In the genomic region with DNA sequence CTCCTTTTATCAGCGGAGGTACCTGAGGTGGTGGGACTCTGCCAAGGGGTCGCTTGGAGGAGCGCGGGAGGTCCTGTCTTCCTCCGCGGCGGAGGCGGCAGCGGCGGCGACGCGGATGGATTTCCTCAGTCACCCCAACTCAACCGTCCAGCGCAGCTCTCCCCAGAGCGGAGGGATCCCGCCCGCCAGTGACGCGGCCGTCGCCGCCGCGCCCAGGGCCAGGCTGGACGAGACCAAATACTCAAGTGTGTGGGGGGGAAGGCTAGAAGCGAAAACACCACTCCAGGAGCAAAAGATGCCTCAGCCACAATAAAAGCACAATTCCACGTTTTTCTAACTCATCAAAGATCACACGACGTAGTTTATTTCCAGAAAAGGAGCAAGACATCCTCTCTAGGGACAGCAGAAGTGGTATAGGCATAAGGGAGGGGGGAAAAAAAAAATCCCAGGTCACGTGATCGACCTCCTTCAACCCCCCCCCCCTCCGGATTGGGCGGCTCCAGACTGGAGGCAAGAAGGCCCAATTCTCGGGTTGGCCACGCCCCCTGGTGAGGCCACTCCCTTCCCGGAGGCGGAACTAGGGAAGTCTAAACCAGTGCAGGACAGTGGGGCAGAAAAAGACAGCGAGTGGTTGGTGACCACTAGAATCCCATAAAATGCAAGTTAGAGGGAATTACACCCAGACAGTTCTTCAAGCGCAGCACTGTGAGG, we compare ENCODE assay signal across 7 mouse cellular contexts. TPM values are rescaled to one million over a fixed set of nuclear protein-coding genes. Genes with fewer than 3 reads are reported as not detected.
A peak's percentile ranks its signal among the peaks of the same experiment; 100 is the strongest.
DNase-seq lines count a peak whose midpoint lies in the region; ATAC-seq lines count a peak whose summit lies in the region.

TSS of gene Epo (minus strand) at position 126 of the 711 bp plus-strand sequence.
TSS of gene Gnb2 (minus strand) at position 394 of the 711 bp plus-strand sequence.

- H3K4me3 ChIP-seq in embryonic facial prominence, embryonic 11.5 days (ENCODE audit: low read depth, low read length): peak within 1 kb of the TSS; percentile 84
- H3K4me3 ChIP-seq in limb, embryonic 10.5 days: peak within 1 kb of the TSS; percentile 77
- H3K4me3 ChIP-seq in midbrain, embryonic 13.5 days (replicated peaks): peak within 1 kb of the TSS; percentile 91

- peak; percentile 99 for DNase-seq in adrenal gland, postnatal 14 days
- peak; percentile 99 for DNase-seq in embryonic facial prominence, embryonic 11.5 days (ENCODE audit: low spot score)
- DNase-seq in kidney, adult 11 months: peak; percentile 98
- peak; percentile 99 for DNase-seq in limb, embryonic 10.5 days (ENCODE audit: low spot score)
- DNase-seq in spleen, adult 12 weeks (ENCODE audit: low spot score): peak; percentile 98

- under 1% methylated on average over 40 of the region's 40 CpGs for WGBS in embryonic facial prominence, embryonic 11.5 days
- under 1% methylated on average over 40 of the region's 40 CpGs for WGBS in limb, embryonic 10.5 days
- under 1% methylated on average over 40 of the region's 40 CpGs for WGBS in midbrain, embryonic 13.5 days

- H3K27me3 ChIP-seq in embryonic facial prominence, embryonic 11.5 days (ENCODE audit: control insufficient read depth, insufficient read depth, low read length): no peaks in the 10 kb centered on the region
- no peaks in the 10 kb centered on the region for H3K27me3 ChIP-seq in limb, embryonic 10.5 days (ENCODE audit: low read depth, poor library complexity, severe bottlenecking)
- H3K27me3 ChIP-seq in midbrain, embryonic 13.5 days: peaks cover 3% of the 10 kb centered on the region; the same call in 1 of the 2 replicates

- H3K9me3 ChIP-seq in embryonic facial prominence, embryonic 11.5 days (replicated peaks; ENCODE audit: control insufficient read depth, low read length): no peaks in the 10 kb centered on the region
- H3K9me3 ChIP-seq in limb, embryonic 10.5 days (replicated peaks): no peaks in the 10 kb centered on the region
- no peaks in the 10 kb centered on the region for H3K9me3 ChIP-seq in midbrain, embryonic 13.5 days

- H3K36me3 ChIP-seq in embryonic facial prominence, embryonic 11.5 days (replicated peaks; ENCODE audit: control insufficient read depth, insufficient read depth, low read depth, low read length): peaks cover 13% of the 10 kb centered on the region
- peaks cover 24% of the 10 kb centered on the region for H3K36me3 ChIP-seq in limb, embryonic 10.5 days
- H3K36me3 ChIP-seq in midbrain, embryonic 13.5 days: peaks cover 19% of the 10 kb centered on the region

- peak; percentile 53 for ATAC-seq in embryonic facial prominence, embryonic 11.5 days (replicated peaks; ENCODE audit: insufficient number of reproducible peaks, low FRiP score, low TSS enrichment, low read depth)
- ATAC-seq in granulocyte monocyte progenitor cell, adult 5-6 weeks (replicated peaks; ENCODE audit: poor library complexity, severe bottlenecking): peak; percentile 73
- ATAC-seq in midbrain, embryonic 13.5 days: peak; percentile 62

- H3K9ac ChIP-seq in embryonic facial prominence, embryonic 11.5 days (replicated peaks; ENCODE audit: low read length): peak within 1 kb of the TSS; percentile 87
- peak within 1 kb of the TSS; percentile 98 for H3K9ac ChIP-seq in midbrain, embryonic 13.5 days (replicated peaks)

- H3K4me1 ChIP-seq in embryonic facial prominence, embryonic 11.5 days (ENCODE audit: control insufficient read depth, insufficient read depth, low read length): peaks cover 3% of the 10 kb centered on the region; the same call in 1 of the 2 replicates
- H3K4me1 ChIP-seq in limb, embryonic 10.5 days: peaks cover 41% of the 10 kb centered on the region
- peaks cover 30% of the 10 kb centered on the region for H3K4me1 ChIP-seq in midbrain, embryonic 13.5 days (replicated peaks)

- H3K4me2 ChIP-seq in embryonic facial prominence, embryonic 11.5 days (ENCODE audit: low read depth, low read length): peak within 1 kb of the TSS; percentile 89
- peak within 1 kb of the TSS; percentile 91 for H3K4me2 ChIP-seq in midbrain, embryonic 13.5 days (replicated peaks)

- H3K27ac ChIP-seq in embryonic facial prominence, embryonic 11.5 days (replicated peaks; ENCODE audit: low read depth, low read length): peak within 1 kb of the TSS; percentile 84
- peak within 1 kb of the TSS; percentile 97 for H3K27ac ChIP-seq in limb, embryonic 10.5 days
- H3K27ac ChIP-seq in midbrain, embryonic 13.5 days: peak within 1 kb of the TSS; percentile 98

RNA-seq across cellular contexts. Expression of gene Epo, which starts in this region (rescaled TPM):
- total RNA-seq in adrenal gland, postnatal 14 days (2021): not detected in 2 replicates
- 0.63 and 0.95 TPM in 2 replicates for polyA plus RNA-seq in embryonic facial prominence, embryonic 11.5 days (2014; fragmentation: Nextera tagmentation; extraction: Ambion mirVana)
- not detected in 2 replicates for total RNA-seq in granulocyte monocyte progenitor cell, adult 5-6 weeks (2014; fragmentation: Nextera tagmentation)
- total RNA-seq in granulocyte monocyte progenitor cell, adult 5-6 weeks (2017): not detected in 2 replicates
- polyA plus RNA-seq in limb, embryonic 10.5 days (2016; fragmentation: Nextera tagmentation; extraction: Ambion mirVana): 1.5 and 2.4 TPM in 2 replicates
- not detected in 2 replicates for polyA plus RNA-seq in midbrain, embryonic 13.5 days (2015; fragmentation: Nextera tagmentation; extraction: Ambion mirVana)

RNA-seq across cellular contexts. Expression of gene Gnb2, which starts in this region (rescaled TPM):
- total RNA-seq in adrenal gland, postnatal 14 days (2021): 574 and 611 TPM in 2 replicates
- polyA plus RNA-seq in embryonic facial prominence, embryonic 11.5 days (2014; fragmentation: Nextera tagmentation; extraction: Ambion mirVana): 352 and 367 TPM in 2 replicates
- total RNA-seq in granulocyte monocyte progenitor cell, adult 5-6 weeks (2014; fragmentation: Nextera tagmentation): 335 and 473 TPM in 2 replicates
- 226 and 299 TPM in 2 replicates for total RNA-seq in granulocyte monocyte progenitor cell, adult 5-6 weeks (2017)
- polyA plus RNA-seq in limb, embryonic 10.5 days (2016; fragmentation: Nextera tagmentation; extraction: Ambion mirVana): 257 and 295 TPM in 2 replicates
- 520 and 545 TPM in 2 replicates for polyA plus RNA-seq in midbrain, embryonic 13.5 days (2015; fragmentation: Nextera tagmentation; extraction: Ambion mirVana)

Comparison
In these comparisons a context has a peak if more than half of its experiments do, and no peak if none do; other contexts are left out.
1. Peak in every context shown above with its lines: DNase-seq, ATAC-seq, H3K4me3 ChIP-seq and H3K27ac ChIP-seq.